Mouse (Mus musculus): ENCODE measurements around the gene Rasip1.

- TF ChIP-seq CTCF (IDR thresholded peaks at IDR 0.05; ENCODE audit: extremely low read depth, insufficient read length, insufficient replicate concordance, low read depth, low read length) (no peak), POLR2A (IDR thresholded peaks at IDR 0.05; ENCODE audit: low read depth, low read length) (no peak)
These were observed 33.6 kb downstream of the Rasip1 start for GRCm38 (mm10) chr7:45660746-45661478.

Data from small intestine, adult 2 months (tissue).